Mouse (Mus musculus): Measurements from ENCODE around the gene 1500011B03Rik. TPM values are rescaled to one million over a fixed set of nuclear protein-coding genes. Genes with fewer than 3 reads are reported as not detected.
A peak's percentile ranks its signal among the peaks of the same experiment; 100 is the strongest.

1500011B03Rik gene
- polyA plus RNA-seq, 1 experiment = 34.7 TPM

- no peak overlapping the region for H3K4me3 ChIP-seq (ENCODE audit: insufficient read depth, low read depth, low read length)
Measured at GRCm38 (mm10) chr5:114808385-114808784, 14.9 kb downstream of the 1500011B03Rik start.

GRCm38 (mm10) chr5:114807893-114808292 lies 15.4 kb downstream of the 1500011B03Rik start:
- H3K36me3 ChIP-seq (ENCODE audit: control insufficient read depth, insufficient read depth, low read length) = peaks cover 2% of the 10 kb centered on the region; the same call in 1 of the 2 replicates
- DNase-seq = no peak
- no peak overlapping the region for H3K4me3 ChIP-seq (ENCODE audit: insufficient read depth, low read depth, low read length)
- no peaks in the 10 kb centered on the region for H3K4me1 ChIP-seq (ENCODE audit: control insufficient read depth, insufficient read depth, low read length)
- 78% methylated on average over 6 of the region's 6 CpGs for WGBS
- no peak for TF ChIP-seq POLR2A (IDR thresholded peaks at IDR 0.05; ENCODE audit: low read depth, low read length)
- no peak for TF ChIP-seq CTCF (conservative IDR thresholded peaks at IDR 0.05; ENCODE audit: insufficient read depth, insufficient read length, low read depth, low read length)
- no peak overlapping the region for H3K27ac ChIP-seq (ENCODE audit: insufficient read depth, low read depth, low read length)
- H3K27me3 ChIP-seq (replicated peaks; ENCODE audit: control insufficient read depth, insufficient read depth, low read length) = no peaks in the 10 kb centered on the region

More at GRCm38 (mm10) chr5:114808385-114808784, 14.9 kb downstream of the 1500011B03Rik start:
- no peak for TF ChIP-seq CTCF (conservative IDR thresholded peaks at IDR 0.05; ENCODE audit: insufficient read depth, insufficient read length, low read depth, low read length)
- no peak for TF ChIP-seq POLR2A (IDR thresholded peaks at IDR 0.05; ENCODE audit: low read depth, low read length)
- Histone ChIP-seq H3K27me3 (replicated peaks; ENCODE audit: control insufficient read depth, insufficient read depth, low read length) (no peaks in the 10 kb centered on the region), H3K27ac (ENCODE audit: insufficient read depth, low read depth, low read length) (no peak overlapping the region), H3K4me1 (ENCODE audit: control insufficient read depth, insufficient read depth, low read length) (no peaks in the 10 kb centered on the region), H3K36me3 (ENCODE audit: control insufficient read depth, insufficient read depth, low read length) (peaks cover 2% of the 10 kb centered on the region; the same call in 1 of the 2 replicates)
- DNase-seq = no peak
- WGBS = 69% methylated on average over 8 of the region's 8 CpGs

- no peak overlapping the region for H3K4me3 ChIP-seq (ENCODE audit: insufficient read depth, low read depth, low read length)
- TF ChIP-seq POLR2A (IDR thresholded peaks at IDR 0.05; ENCODE audit: low read depth, low read length) (no peak), CTCF (conservative IDR thresholded peaks at IDR 0.05; ENCODE audit: insufficient read depth, insufficient read length, low read depth, low read length) (no peak)
- H3K36me3 ChIP-seq (ENCODE audit: control insufficient read depth, insufficient read depth, low read length) = peaks cover 2% of the 10 kb centered on the region; the same call in 1 of the 2 replicates
- no peak overlapping the region for H3K27ac ChIP-seq (ENCODE audit: insufficient read depth, low read depth, low read length)
- WGBS = 36% methylated on average over 8 of the region's 8 CpGs
- H3K27me3 ChIP-seq (replicated peaks; ENCODE audit: control insufficient read depth, insufficient read depth, low read length) = no peaks in the 10 kb centered on the region
- H3K4me1 ChIP-seq (ENCODE audit: control insufficient read depth, insufficient read depth, low read length) = no peaks in the 10 kb centered on the region
- no peak for DNase-seq
Measured at GRCm38 (mm10) chr5:114807468-114807867, 15.8 kb downstream of the 1500011B03Rik start.

- WGBS = 52% methylated on average over 9 of the region's 9 CpGs
- TF ChIP-seq POLR2A (IDR thresholded peaks at IDR 0.05; ENCODE audit: low read depth, low read length) (no peak), CTCF (conservative IDR thresholded peaks at IDR 0.05; ENCODE audit: insufficient read depth, insufficient read length, low read depth, low read length) (no peak)
- H3K4me3 ChIP-seq (ENCODE audit: insufficient read depth, low read depth, low read length) = no peak overlapping the region
- no peak for DNase-seq
- H3K27me3 ChIP-seq (replicated peaks; ENCODE audit: control insufficient read depth, insufficient read depth, low read length) = no peaks in the 10 kb centered on the region
- no peaks in the 10 kb centered on the region for H3K4me1 ChIP-seq (ENCODE audit: control insufficient read depth, insufficient read depth, low read length)
- H3K27ac ChIP-seq (ENCODE audit: insufficient read depth, low read depth, low read length) = 0 out of 2 replicates have a peak overlapping the region, but pooled peaks have one; percentile 45
- H3K36me3 ChIP-seq (ENCODE audit: control insufficient read depth, insufficient read depth, low read length) = peaks cover 2% of the 10 kb centered on the region; the same call in 1 of the 2 replicates
Measured at GRCm38 (mm10) chr5:114807063-114807462, 16.2 kb downstream of the 1500011B03Rik start.

- H3K4me3 ChIP-seq (ENCODE audit: insufficient read depth, low read depth, low read length) = no peak overlapping the region
Measured at GRCm38 (mm10) chr5:114806636-114807035, 16.6 kb downstream of the 1500011B03Rik start.

GRCm38 (mm10) chr5:114805436-114806350 lies 17.6 kb downstream of the 1500011B03Rik start:
- Histone ChIP-seq H3K27me3 (replicated peaks; ENCODE audit: control insufficient read depth, insufficient read depth, low read length) (no peaks in the 10 kb centered on the region), H3K27ac (ENCODE audit: insufficient read depth, low read depth, low read length) (peak overlapping the region; percentile 45), H3K4me1 (ENCODE audit: control insufficient read depth, insufficient read depth, low read length) (no peaks in the 10 kb centered on the region), H3K36me3 (ENCODE audit: control insufficient read depth, insufficient read depth, low read length) (peaks cover 2% of the 10 kb centered on the region; the same call in 1 of the 2 replicates), H3K4me3 (ENCODE audit: insufficient read depth, low read depth, low read length) (peak overlapping the region; percentile 21; the same call in 1 of the 2 replicates)
- 58% methylated on average over 15 of the region's 15 CpGs for WGBS
- no peak for TF ChIP-seq CTCF (conservative IDR thresholded peaks at IDR 0.05; ENCODE audit: insufficient read depth, insufficient read length, low read depth, low read length)
- TF ChIP-seq POLR2A (IDR thresholded peaks at IDR 0.05; ENCODE audit: low read depth, low read length) = no peak
- peak; percentile 59 for DNase-seq

More at GRCm38 (mm10) chr5:114806636-114807035, 16.6 kb downstream of the 1500011B03Rik start:
- no peak for TF ChIP-seq POLR2A (IDR thresholded peaks at IDR 0.05; ENCODE audit: low read depth, low read length)
- TF ChIP-seq CTCF (conservative IDR thresholded peaks at IDR 0.05; ENCODE audit: insufficient read depth, insufficient read length, low read depth, low read length) = no peak
- Histone ChIP-seq H3K4me1 (ENCODE audit: control insufficient read depth, insufficient read depth, low read length) (no peaks in the 10 kb centered on the region), H3K36me3 (ENCODE audit: control insufficient read depth, insufficient read depth, low read length) (peaks cover 2% of the 10 kb centered on the region; the same call in 1 of the 2 replicates), H3K27me3 (replicated peaks; ENCODE audit: control insufficient read depth, insufficient read depth, low read length) (no peaks in the 10 kb centered on the region), H3K27ac (ENCODE audit: insufficient read depth, low read depth, low read length) (peak overlapping the region; percentile 45)
- 63% methylated on average over 8 of the region's 8 CpGs for WGBS
- DNase-seq = peak; percentile 19

GRCm38 (mm10) chr5:114804958-114805357 lies 18.3 kb downstream of the 1500011B03Rik start:
- Histone ChIP-seq H3K4me3 (ENCODE audit: insufficient read depth, low read depth, low read length) (no peak overlapping the region), H3K36me3 (ENCODE audit: control insufficient read depth, insufficient read depth, low read length) (peaks cover 2% of the 10 kb centered on the region; the same call in 1 of the 2 replicates), H3K27ac (ENCODE audit: insufficient read depth, low read depth, low read length) (no peak overlapping the region), H3K4me1 (ENCODE audit: control insufficient read depth, insufficient read depth, low read length) (no peaks in the 10 kb centered on the region), H3K27me3 (replicated peaks; ENCODE audit: control insufficient read depth, insufficient read depth, low read length) (no peaks in the 10 kb centered on the region)
- WGBS = 57% methylated on average over 3 of the region's 3 CpGs
- TF ChIP-seq POLR2A (IDR thresholded peaks at IDR 0.05; ENCODE audit: low read depth, low read length) (no peak), CTCF (conservative IDR thresholded peaks at IDR 0.05; ENCODE audit: insufficient read depth, insufficient read length, low read depth, low read length) (peak; percentile 35)
- DNase-seq = peak; percentile 64
